Mouse (Mus musculus): ENCODE data around the gene Fam124b. TPM values are rescaled to one million over a fixed set of nuclear protein-coding genes. Genes with fewer than 3 reads are reported as not detected.

Gene Fam124b
- 1 to 10 TPM; 7.4 TPM for total RNA-seq (2021)
- long read RNA-seq, experiment 1, partial matches to known transcripts = 0 of 1 reads
- long read RNA-seq, experiment 1, other reads (novel, unspliced or antisense) = 0 of 1 reads
- long read RNA-seq, experiment 2, partial matches to known transcripts = 0 of 1 reads
- long read RNA-seq, experiment 2, other reads (novel, unspliced or antisense) = 0 of 1 reads

- peak; percentile 74 to 75 for DNase-seq
- intact Hi-C loops (cut with DNase I) = no loop called here
These were observed at the start of gene Fam124b for GRCm38 (mm10) chr1:80218268-80218667. TSS of gene Fam124b (minus strand) at chr1:80218473.

- intact Hi-C loops (cut with DNase I) = no loop called here
- DNase-seq = no peak
These were observed 42.2 kb upstream of the Fam124b start for GRCm38 (mm10) chr1:80260443-80260842.

GRCm38 (mm10) chr1:80258632-80259031 lies 40.4 kb upstream of the Fam124b start:
- intact Hi-C loops (cut with DNase I) = no loop called here
- no peak for DNase-seq

GRCm38 (mm10) chr1:80253309-80253708 lies 35.0 kb upstream of the Fam124b start:
- intact Hi-C loops (cut with DNase I) = no loop called here
- DNase-seq = no peak

- DNase-seq = no peak
- intact Hi-C loops (cut with DNase I) = no loop called here
These were observed 32.0 kb upstream of the Fam124b start for GRCm38 (mm10) chr1:80250247-80250646.

GRCm38 (mm10) chr1:80247131-80247530 lies 28.9 kb upstream of the Fam124b start:
- DNase-seq = no peak
- intact Hi-C loops (cut with DNase I) = no loop called here

- DNase-seq = peak in 1 of 2 experiments; percentile 6
- intact Hi-C loops (cut with DNase I) = loop anchor here (5.0 kb wide), 1 partner anchor 37 kb away; no protein-coding TSS in a partner anchor
These were observed 25.9 kb upstream of the Fam124b start for GRCm38 (mm10) chr1:80244123-80244522.

GRCm38 (mm10) chr1:80241579-80241978 lies 23.3 kb upstream of the Fam124b start:
- DNase-seq = no peak
- intact Hi-C loops (cut with DNase I) = loop anchor here (5.0 kb wide), 1 partner anchor 34 kb away; no protein-coding TSS in a partner anchor

- DNase-seq = no peak
- intact Hi-C loops (cut with DNase I) = loop anchor here (5.0 kb wide), 1 partner anchor 33 kb away; no protein-coding TSS in a partner anchor
These were observed 21.9 kb upstream of the Fam124b start for GRCm38 (mm10) chr1:80240017-80240660.

GRCm38 (mm10) chr1:80239481-80239880 lies 21.2 kb upstream of the Fam124b start:
- intact Hi-C loops (cut with DNase I) = loop anchor here (5.0 kb wide), 1 partner anchor 42 kb away; no protein-coding TSS in a partner anchor

GRCm38 (mm10) chr1:80236951-80237702 lies 18.9 kb upstream of the Fam124b start:
- intact Hi-C loops (cut with DNase I) = loop anchor here (5.0 kb wide), 1 partner anchor 40 kb away; no protein-coding TSS in a partner anchor

More at GRCm38 (mm10) chr1:80239481-80239880, 21.2 kb upstream of the Fam124b start:
- no peak for DNase-seq

GRCm38 (mm10) chr1:80236126-80236525 lies 17.9 kb upstream of the Fam124b start:
- intact Hi-C loops (cut with DNase I) = loop anchor here (5.0 kb wide), 1 partner anchor 39 kb away; no protein-coding TSS in a partner anchor
- no peak for DNase-seq

More at GRCm38 (mm10) chr1:80236951-80237702, 18.9 kb upstream of the Fam124b start:
- DNase-seq = no peak

GRCm38 (mm10) chr1:80230612-80231011 lies 12.3 kb upstream of the Fam124b start:
- intact Hi-C loops (cut with DNase I) = no loop called here
- DNase-seq = no peak

GRCm38 (mm10) chr1:80224839-80225412 lies 6.7 kb upstream of the Fam124b start:
- intact Hi-C loops (cut with DNase I) = no loop called here
- no peak for DNase-seq

GRCm38 (mm10) chr1:80221151-80221550 lies 2.9 kb upstream of the Fam124b start:
- no peak for DNase-seq
- intact Hi-C loops (cut with DNase I) = no loop called here

GRCm38 (mm10) chr1:80213826-80214225 lies 4.4 kb downstream of the Fam124b start:
- intact Hi-C loops (cut with DNase I) = no loop called here

GRCm38 (mm10) chr1:80213146-80213545 lies 5.1 kb downstream of the Fam124b start:
- no peak for DNase-seq
- intact Hi-C loops (cut with DNase I) = no loop called here

More at GRCm38 (mm10) chr1:80213826-80214225, 4.4 kb downstream of the Fam124b start:
- peak; percentile 33 to 49 for DNase-seq

- DNase-seq = no peak
- intact Hi-C loops (cut with DNase I) = no loop called here
These were observed 16.0 kb downstream of the Fam124b start for GRCm38 (mm10) chr1:80202314-80202713.

GRCm38 (mm10) chr1:80192837-80193236 lies 25.4 kb downstream of the Fam124b start:
- intact Hi-C loops (cut with DNase I) = no loop called here
- no peak for DNase-seq

- intact Hi-C loops (cut with DNase I) = loop anchor here (1.0 to 5.0 kb wide), 6 partner anchors 61 to 541 kb away; partner anchors contain the start of gene Cul3
- DNase-seq = no peak
These were observed 36.9 kb downstream of the Fam124b start for GRCm38 (mm10) chr1:80181414-80181805.
